Mouse (Mus musculus) megakaryocyte, embryonic 14.5 days (primary cell): ENCODE results near the gene Ints13. TPM values are rescaled to one million over a fixed set of nuclear protein-coding genes. Genes with fewer than 3 reads are reported as not detected.
"Not testable (repeated sequence)": the region's sequence is repeated elsewhere in the genome, so short reads cannot be mapped to it uniquely, and the experiment has no call there.

Experiments
- H3K27me3 ChIP-seq: replicated peaks from 2 replicates; pipeline ENCODE3; 2012; ENCODE audit warnings: inconsistent platforms
- H3K36me3 ChIP-seq: replicated peaks from 2 replicates; pipeline ENCODE3; 2012; ENCODE audit warnings: low read length, inconsistent platforms, mixed read lengths
- H3K4me1 ChIP-seq: 2 replicates; pipeline ENCODE4 v1.6.1; 2012; ENCODE audit warnings: inconsistent platforms
- H3K4me3 ChIP-seq: replicated peaks from 2 replicates; pipeline ENCODE3; 2012; ENCODE audit warnings: moderate library complexity, mild to moderate bottlenecking, inconsistent platforms
- H3K9me3 ChIP-seq: 2 replicates; pipeline ENCODE4 v1.6.1; 2012; ENCODE audit warnings: inconsistent platforms
- FLI1 ChIP-seq: IDR thresholded peaks from 2 replicates; pipeline ENCODE4 v1.6.1; 2012; ENCODE audit warnings: low read length, inconsistent platforms, mixed read lengths
- GATA1 ChIP-seq: IDR thresholded peaks from 3 replicates; pipeline ENCODE4 v1.6.1; 2012; ENCODE audit warnings: mixed read lengths, low read length, inconsistent platforms, borderline replicate concordance
- polyA plus RNA-seq: library from polyadenylated mRNA; stranded (reverse); fragments of >175 nt; gene quantifications from 2 replicates; pipeline ENCODE4 v1.2.3, GENCODE M21; 2012; ENCODE audit warnings: low replicate concordance; ENCODE audit not compliant: insufficient read depth

The Ints13 gene
- polyA plus RNA-seq, 1 experiment = 44.0 TPM

- peak overlapping the region; percentile 2 for H3K4me3 ChIP-seq
- peaks cover 63% of the 10 kb centered on the region for H3K36me3 ChIP-seq
- TF ChIP-seq GATA1 = no peak
- no peak for TF ChIP-seq FLI1
- no peaks in the 10 kb centered on the region for H3K9me3 ChIP-seq
- H3K4me1 ChIP-seq = peaks cover 53% of the 10 kb centered on the region
- H3K27me3 ChIP-seq = no peaks in the 10 kb centered on the region
These were observed 5.9 kb upstream of the Ints13 start for GRCm38 (mm10) chr6:146583366-146584046.

- Histone ChIP-seq H3K4me3 (peak overlapping the region; percentile 88), H3K27me3 (no peaks in the 10 kb centered on the region), H3K4me1 (peaks cover 56% of the 10 kb centered on the region), H3K36me3 (peaks cover 39% of the 10 kb centered on the region), H3K9me3 (no peaks in the 10 kb centered on the region)
- TF ChIP-seq FLI1 = no peak
- no peak for TF ChIP-seq GATA1
These were observed 2.8 kb upstream of the Ints13 start for GRCm38 (mm10) chr6:146580381-146580926.

GRCm38 (mm10) chr6:146578586-146578985 is 951 bp upstream of the Ints13 start:
- Histone ChIP-seq H3K4me1 (peaks cover 52% of the 10 kb centered on the region), H3K36me3 (peaks cover 36% of the 10 kb centered on the region), H3K4me3 (peak overlapping the region; percentile 93), H3K9me3 (no peaks in the 10 kb centered on the region), H3K27me3 (no peaks in the 10 kb centered on the region)
- no peak for TF ChIP-seq GATA1
- no peak for TF ChIP-seq FLI1

GRCm38 (mm10) chr6:146578111-146578531 is 486 bp upstream of the Ints13 start:
- no peak for TF ChIP-seq FLI1
- no peak for TF ChIP-seq GATA1
- peaks cover 47% of the 10 kb centered on the region for H3K4me1 ChIP-seq
- H3K9me3 ChIP-seq = no peaks in the 10 kb centered on the region

GRCm38 (mm10) chr6:146576903-146577302 is 732 bp downstream of the Ints13 start, which contains the start of gene Fgfr1op2:
Gene Fgfr1op2, plus strand, starts transcription at chr6:146577203.
- Histone ChIP-seq H3K9me3 (no peaks in the 10 kb centered on the region), H3K4me3 (peak within 1 kb of the TSS; percentile 93), H3K36me3 (peaks cover 35% of the 10 kb centered on the region)

More at GRCm38 (mm10) chr6:146578111-146578531, 486 bp upstream of the Ints13 start:
- Histone ChIP-seq H3K4me3 (peak overlapping the region; percentile 93), H3K36me3 (peaks cover 35% of the 10 kb centered on the region), H3K27me3 (no peaks in the 10 kb centered on the region)

GRCm38 (mm10) chr6:146572073-146572472 is 5.6 kb downstream of the Ints13 start:
- H3K4me3 ChIP-seq = no peak overlapping the region
- no peaks in the 10 kb centered on the region for H3K27me3 ChIP-seq
- H3K36me3 ChIP-seq = peaks cover 50% of the 10 kb centered on the region
- H3K4me1 ChIP-seq = peaks cover 38% of the 10 kb centered on the region
- no peaks in the 10 kb centered on the region for H3K9me3 ChIP-seq
- TF ChIP-seq GATA1 (no peak), FLI1 (no peak)

More at GRCm38 (mm10) chr6:146576903-146577302, 732 bp downstream of the Ints13 start, which contains the start of gene Fgfr1op2:
- TF ChIP-seq GATA1 (no peak), FLI1 (no peak)
- H3K27me3 ChIP-seq = no peaks in the 10 kb centered on the region
- peaks cover 42% of the 10 kb centered on the region for H3K4me1 ChIP-seq

GRCm38 (mm10) chr6:146562461-146562860 is 15.2 kb downstream of the Ints13 start:
- H3K9me3 ChIP-seq, H3K4me3 ChIP-seq, H3K4me1 ChIP-seq, H3K27me3 ChIP-seq: not testable (repeated sequence)
- H3K36me3 ChIP-seq = peaks cover 95% of the 10 kb centered on the region

GRCm38 (mm10) chr6:146551326-146551725 is 26.3 kb downstream of the Ints13 start:
- Histone ChIP-seq H3K36me3 (peaks cover 99% of the 10 kb centered on the region), H3K27me3 (no peaks in the 10 kb centered on the region), H3K4me1 (0 out of 2 replicates have a peak, but pooled peaks cover 2% of the 10 kb centered on the region), H3K4me3 (no peak overlapping the region), H3K9me3 (no peaks in the 10 kb centered on the region)
- no peak for TF ChIP-seq FLI1
- no peak for TF ChIP-seq GATA1

- no peak overlapping the region for H3K4me3 ChIP-seq
- TF ChIP-seq FLI1 = no peak
- no peak for TF ChIP-seq GATA1
- no peaks in the 10 kb centered on the region for H3K27me3 ChIP-seq
- H3K36me3 ChIP-seq = peaks cover 91% of the 10 kb centered on the region
- H3K9me3 ChIP-seq = no peaks in the 10 kb centered on the region
- H3K4me1 ChIP-seq = 0 out of 2 replicates have a peak, but pooled peaks cover 2% of the 10 kb centered on the region
These were observed 27.2 kb downstream of the Ints13 start for GRCm38 (mm10) chr6:146550421-146550820.

GRCm38 (mm10) chr6:146545289-146545865 is 32.3 kb downstream of the Ints13 start:
- Histone ChIP-seq H3K4me3 (no peak overlapping the region), H3K4me1 (0 out of 2 replicates have a peak, but pooled peaks cover 5% of the 10 kb centered on the region), H3K9me3 (no peaks in the 10 kb centered on the region), H3K27me3 (peaks cover 6% of the 10 kb centered on the region), H3K36me3 (peaks cover 42% of the 10 kb centered on the region)
- TF ChIP-seq GATA1 (no peak), FLI1 (no peak)
